In genomic region chr6:137649528-137649927, GRCm38 (mm10) we compare ENCODE assay signal across 8 mouse cellular contexts. TPM values are rescaled to one million over a fixed set of nuclear protein-coding genes. Genes with fewer than 3 reads are reported as not detected.
A peak's percentile ranks its signal among the peaks of the same experiment; 100 is the strongest.
DNase-seq lines count a peak whose midpoint lies in the region; ATAC-seq and TF ChIP-seq lines count a peak whose summit lies in the region.

No protein-coding gene starts in this region.

- no peaks in the 10 kb centered on the region for H3K4me1 ChIP-seq in liver, adult 2 months (ENCODE audit: control insufficient read depth, insufficient read depth, low read length)
- no peaks in the 10 kb centered on the region for H3K4me1 ChIP-seq in cortical plate, adult 2 months (ENCODE audit: control insufficient read depth, insufficient read depth, low read length)
- peaks cover 8% of the 10 kb centered on the region for H3K4me1 ChIP-seq in intestine, embryonic 16.5 days (ENCODE audit: control insufficient read depth, insufficient read depth, low read length)
- peaks cover 3% of the 10 kb centered on the region; the same call in 1 of the 2 replicates for H3K4me1 ChIP-seq in neural tube, embryonic 14.5 days (ENCODE audit: control insufficient read depth, insufficient read depth, low read length)

- no peaks in the 10 kb centered on the region for H3K9me3 ChIP-seq in intestine, embryonic 16.5 days (ENCODE audit: control insufficient read depth, low read length)
- no peaks in the 10 kb centered on the region for H3K9me3 ChIP-seq in neural tube, embryonic 14.5 days (ENCODE audit: control insufficient read depth, low read length)

- no peaks in the 10 kb centered on the region for H3K36me3 ChIP-seq in liver, adult 2 months (ENCODE audit: control insufficient read depth, insufficient read depth, low read length)
- H3K36me3 ChIP-seq in intestine, embryonic 16.5 days (ENCODE audit: control insufficient read depth, insufficient read depth, low read length), result no peaks in the 10 kb centered on the region
- H3K36me3 ChIP-seq in neural tube, embryonic 14.5 days (ENCODE audit: control insufficient read depth, insufficient read depth, low read length), result no peaks in the 10 kb centered on the region

- H3K9ac ChIP-seq in liver, adult 2 months (ENCODE audit: low read depth, low read length), result no peak overlapping the region
- H3K9ac ChIP-seq in intestine, embryonic 16.5 days (ENCODE audit: low read depth, low read length), result peak overlapping the region; percentile 92
- peak overlapping the region; percentile 69 for H3K9ac ChIP-seq in neural tube, embryonic 14.5 days (replicated peaks; ENCODE audit: low read depth, low read length)

- no peak; the same call in 1 of the 2 replicates for ATAC-seq in intestine, embryonic 16.5 days
- peak; percentile 52 for ATAC-seq in neural tube, embryonic 14.5 days (ENCODE audit: low read depth)

- no peak for TF ChIP-seq CTCF in liver, adult 2 months (IDR thresholded peaks at IDR 0.05; ENCODE audit: low read depth, low read length)
- no peak for TF ChIP-seq CTCF in cortical plate, adult 2 months (IDR thresholded peaks at IDR 0.05; ENCODE audit: extremely low read depth, insufficient read depth, low read length)

- DNase-seq in liver, adult 2 months (ENCODE audit: extremely low read depth, low read depth, low spot score), result no peak
- DNase-seq in liver, result no peak
- no peak for DNase-seq in thymus, postnatal 14 days
- no peak for DNase-seq in embryo, embryonic 10.5 days (ENCODE audit: low spot score)
- no peak for DNase-seq in urinary bladder, adult 2 months (ENCODE audit: low spot score)

- no peaks in the 10 kb centered on the region for H3K79me2 ChIP-seq in liver, adult 2 months (ENCODE audit: control insufficient read depth, insufficient read depth, low read length)

- H3K27me3 ChIP-seq in liver, adult 2 months (ENCODE audit: control insufficient read depth, insufficient read depth, low read length), result peaks cover 12% of the 10 kb centered on the region
- no peaks in the 10 kb centered on the region for H3K27me3 ChIP-seq in intestine, embryonic 16.5 days (replicated peaks; ENCODE audit: control insufficient read depth, insufficient read depth, low read length)
- H3K27me3 ChIP-seq in neural tube, embryonic 14.5 days (ENCODE audit: control insufficient read depth, insufficient read depth, low read length), result no peaks in the 10 kb centered on the region

- TF ChIP-seq POLR2A in liver, adult 2 months (IDR thresholded peaks at IDR 0.05; ENCODE audit: extremely low read depth, insufficient read depth, low read length), result no peak
- TF ChIP-seq POLR2A in cortical plate, adult 2 months (IDR thresholded peaks at IDR 0.05; ENCODE audit: extremely low read depth, insufficient read depth, low read length), result no peak

- 22% methylated on average over 7 of the region's 7 CpGs for WGBS in liver, adult 2 months
- WGBS in intestine, embryonic 16.5 days, result 19% methylated on average over 4 of the region's 7 CpGs
- WGBS in neural tube, embryonic 14.5 days, result 56% methylated on average over 6 of the region's 7 CpGs

- H3K4me3 ChIP-seq in liver, adult 2 months (ENCODE audit: insufficient read depth, low read depth, low read length), result peak overlapping the region; percentile 69; the same call in 1 of the 2 replicates
- H3K4me3 ChIP-seq in cortical plate, adult 2 months (ENCODE audit: insufficient read depth, low read length), result peak overlapping the region; percentile 49
- H3K4me3 ChIP-seq in intestine, embryonic 16.5 days (ENCODE audit: low read length), result peak overlapping the region; percentile 90
- H3K4me3 ChIP-seq in neural tube, embryonic 14.5 days (ENCODE audit: low read depth, low read length), result peak overlapping the region; percentile 84

- no peak overlapping the region for H3K27ac ChIP-seq in liver, adult 2 months (replicated peaks; ENCODE audit: insufficient read depth, low read depth, low read length)
- no peak overlapping the region for H3K27ac ChIP-seq in cortical plate, adult 2 months (ENCODE audit: insufficient read depth, low read length)
- no peak overlapping the region for H3K27ac ChIP-seq in intestine, embryonic 16.5 days (ENCODE audit: low read length)
- H3K27ac ChIP-seq in neural tube, embryonic 14.5 days (ENCODE audit: low read depth, low read length), result no peak overlapping the region

- H3K4me2 ChIP-seq in intestine, embryonic 16.5 days (ENCODE audit: low read depth, low read length), result peak overlapping the region; percentile 95
- peak overlapping the region; percentile 96 for H3K4me2 ChIP-seq in neural tube, embryonic 14.5 days (ENCODE audit: low read depth, low read length)

RNA-seq across cellular contexts. Expression of gene Eps8, which starts 5.1 kb away (rescaled TPM):
- 2.2 TPM in 2 replicates for total RNA-seq in liver, adult 2 months (2014; rRNA removed)
- 0.67 and 0.89 TPM in 2 replicates for polyA plus RNA-seq in liver, adult 2 months (2012; rRNA removed)
- polyA plus RNA-seq in cortical plate, adult 2 months (2012; rRNA removed), result 22.5 and 23.0 TPM in 2 replicates
- polyA plus RNA-seq in intestine, embryonic 16.5 days (2015; fragmentation: Nextera tagmentation; extraction: Ambion mirVana), result 102 and 143 TPM in 2 replicates
- polyA plus RNA-seq in neural tube, embryonic 14.5 days (2014; fragmentation: Nextera tagmentation; extraction: Ambion mirVana), result 16.1 and 24.9 TPM in 2 replicates
- polyA plus RNA-seq in urinary bladder, adult 2 months (2012; rRNA removed), result 21.0 and 24.9 TPM in 2 replicates
